Mouse (Mus musculus) forebrain, postnatal 0 days (tissue): ENCODE results near the gene Nfatc2. TPM values are rescaled to one million over a fixed set of nuclear protein-coding genes. Genes with fewer than 3 reads are reported as not detected.

Source experiments
- ATAC-seq: fragments of 200-750 bp; cut with Nextera tagmentation; 2 replicates; pipeline ENCODE4 v1.8.0; 2017; ENCODE audit warnings: mild to moderate bottlenecking, moderate library complexity
- DNase-seq: peaks from one replicate; pipeline ENCODE4 v3.0.0-alpha.2; 2015
- H3K27ac ChIP-seq: fragments of 300-500 bp; sonication (generic); 2 replicates; pipeline ENCODE4 v1.5.1; 2014; ENCODE audit warnings: low read depth, mild to moderate bottlenecking, antibody characterized with exemption, low read length, moderate library complexity, mixed read lengths
- H3K27me3 ChIP-seq: fragments of 300-500 bp; sonication (generic); 2 replicates; pipeline ENCODE4 v1.6.1; 2014; ENCODE audit warnings: mild to moderate bottlenecking, low read length, mixed read lengths; ENCODE audit not compliant: insufficient read depth
- H3K36me3 ChIP-seq: fragments of 300-500 bp; sonication (generic); 2 replicates; pipeline ENCODE4 v1.6.1; 2014; ENCODE audit warnings: mild to moderate bottlenecking, moderate library complexity; ENCODE audit not compliant: insufficient read depth
- H3K4me1 ChIP-seq: fragments of 300-500 bp; sonication (generic); 2 replicates; pipeline ENCODE4 v1.6.1; 2014; ENCODE audit warnings: antibody characterized with exemption; ENCODE audit not compliant: insufficient read depth
- H3K4me2 ChIP-seq: fragments of 300-500 bp; sonication (generic); 2 replicates; pipeline ENCODE4 v1.6.1; 2014; ENCODE audit warnings: low read depth, mild to moderate bottlenecking, moderate library complexity
- H3K4me3 ChIP-seq: fragments of 300-500 bp; sonication (generic); 2 replicates; pipeline ENCODE4 v1.5.1; 2014; ENCODE audit warnings: low read depth, low read length, mixed read lengths
- H3K9ac ChIP-seq: fragments of 300-500 bp; sonication (generic); 2 replicates; pipeline ENCODE4 v1.6.1; 2014; ENCODE audit warnings: mild to moderate bottlenecking
- H3K9me3 ChIP-seq: fragments of 300-500 bp; sonication (generic); 2 replicates; pipeline ENCODE4 v1.6.1; 2016; ENCODE audit warnings: low read length
- CTCF ChIP-seq: sonication (generic); IDR thresholded peaks from 2 replicates; pipeline ENCODE4 v1.5.1; 2016; ENCODE audit warnings: antibody characterized with exemption, control low read depth, low read depth
- WGBS: fragments of 180-500 bp; shearing (Covaris S2); extraction: QIAGEN DNeasy Blood & Tissue Kit; methylation state at CpG from one replicate; pipeline ENCODE4 v1.1.7; 2014; 5-methylcytosine and 5-hydroxymethylcytosine counted together
- polyA plus RNA-seq: library from polyadenylated mRNA; unstranded; fragments of >200 nt; fragmentation: Nextera tagmentation; extraction: Ambion mirVana; gene quantifications from 2 replicates; pipeline ENCODE4 v1.2.1, GENCODE M21; 2015
- total RNA-seq: library from RNA; depleted of rRNA; stranded (reverse); fragments of >200 nt; gene quantifications from 2 replicates; pipeline ENCODE4 v1.2.3, GENCODE M21; 2014

The Nfatc2 gene
- total and polyA plus RNA-seq, 2 experiments from 2014 or later: 3.1 to 3.2 TPM

DNA sequence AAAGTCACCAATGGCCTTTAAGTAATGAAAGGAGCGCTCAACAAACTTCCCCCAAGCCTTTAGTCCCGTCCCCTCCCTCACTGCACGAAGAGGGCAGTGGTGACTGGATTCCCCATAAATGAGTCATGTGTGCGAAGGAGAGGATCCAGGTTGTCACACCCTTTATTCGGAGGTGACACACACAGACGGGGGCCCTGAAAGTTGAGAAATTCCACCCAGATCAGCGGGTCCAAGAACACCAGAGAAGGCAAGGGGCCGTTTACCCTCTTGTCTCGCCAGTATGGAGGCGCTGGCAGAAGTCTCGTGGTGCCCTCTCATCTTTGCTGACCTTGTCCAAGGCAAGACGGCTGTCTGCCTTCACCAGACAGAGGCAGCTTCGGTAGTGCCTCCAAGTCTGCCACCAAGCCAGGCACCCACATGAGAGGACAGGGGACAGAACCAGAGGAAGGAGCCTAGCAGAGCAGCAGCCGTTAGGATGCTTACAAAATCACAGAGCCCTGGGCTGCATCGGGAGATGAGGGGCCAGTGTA is 21.8 kb downstream of the Nfatc2 start:
- no peak for TF ChIP-seq CTCF
- DNase-seq (no peak), ATAC-seq (no peak)
- no peak overlapping the region for H3K4me3 ChIP-seq
- no peaks in the 10 kb centered on the region for H3K4me1 ChIP-seq
- H3K27ac ChIP-seq: no peak overlapping the region
- no peak overlapping the region for H3K4me2 ChIP-seq
- H3K9me3 ChIP-seq: no peaks in the 10 kb centered on the region
- H3K9ac ChIP-seq: no peak overlapping the region
- 81% methylated on average over 15 of the region's 15 CpGs for WGBS
- no peaks in the 10 kb centered on the region for H3K36me3 ChIP-seq
- H3K27me3 ChIP-seq: no peaks in the 10 kb centered on the region

DNA sequence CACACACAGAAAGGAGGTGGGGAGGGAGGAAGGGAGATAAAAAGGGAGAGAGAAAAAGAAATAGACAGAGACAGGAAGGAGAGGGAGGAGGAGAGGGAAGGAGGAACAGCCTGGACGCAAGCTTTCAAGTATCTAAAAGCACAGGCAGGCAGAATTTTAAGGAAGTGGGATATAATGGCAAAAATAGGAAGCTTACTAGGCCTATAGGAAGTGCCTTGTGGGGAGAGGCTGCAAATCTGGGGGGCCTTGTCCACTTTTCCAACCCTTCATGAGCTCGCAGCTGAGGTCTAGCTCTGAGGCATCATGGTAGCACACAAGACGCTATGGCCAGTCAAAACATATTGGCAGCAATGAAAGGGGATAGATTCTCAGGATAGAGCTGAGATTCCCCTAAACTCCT is 22.3 kb downstream of the Nfatc2 start:
- Histone ChIP-seq H3K4me3 (no peak overlapping the region), H3K9ac (no peak overlapping the region), H3K9me3 (no peaks in the 10 kb centered on the region), H3K4me2 (no peak overlapping the region), H3K4me1 (no peaks in the 10 kb centered on the region), H3K27me3 (no peaks in the 10 kb centered on the region), H3K27ac (no peak overlapping the region), H3K36me3 (no peaks in the 10 kb centered on the region)
- no peak for DNase-seq
- 96% methylated on average over 3 of the region's 3 CpGs for WGBS
- ATAC-seq: no peak
- TF ChIP-seq CTCF: no peak

GRCm38 (mm10) chr2:168578132-168578531 is 23.3 kb downstream of the Nfatc2 start:
- Histone ChIP-seq H3K27ac (no peak overlapping the region), H3K4me1 (no peaks in the 10 kb centered on the region), H3K36me3 (no peaks in the 10 kb centered on the region), H3K4me2 (no peak overlapping the region), H3K9me3 (no peaks in the 10 kb centered on the region), H3K4me3 (no peak overlapping the region), H3K27me3 (no peaks in the 10 kb centered on the region), H3K9ac (no peak overlapping the region)
- ATAC-seq (no peak), DNase-seq (no peak)
- WGBS: 54% methylated on average over 9 of the region's 9 CpGs
- TF ChIP-seq CTCF: no peak

- no peak overlapping the region for H3K27ac ChIP-seq
- no peaks in the 10 kb centered on the region for H3K9me3 ChIP-seq
- H3K27me3 ChIP-seq: no peaks in the 10 kb centered on the region
- H3K4me3 ChIP-seq: no peak overlapping the region
- no peaks in the 10 kb centered on the region for H3K36me3 ChIP-seq
- WGBS: 77% methylated on average over 7 of the region's 7 CpGs
- no peaks in the 10 kb centered on the region for H3K4me1 ChIP-seq
- DNase-seq (no peak), ATAC-seq (no peak)
- H3K4me2 ChIP-seq: no peak overlapping the region
- no peak overlapping the region for H3K9ac ChIP-seq
- TF ChIP-seq CTCF: no peak
Measured at GRCm38 (mm10) chr2:168577381-168577780, 24.1 kb downstream of the Nfatc2 start.

- ATAC-seq (no peak), DNase-seq (no peak)
- Histone ChIP-seq H3K4me1 (no peaks in the 10 kb centered on the region), H3K9ac (no peak overlapping the region), H3K27ac (no peak overlapping the region), H3K27me3 (no peaks in the 10 kb centered on the region), H3K4me3 (no peak overlapping the region), H3K4me2 (no peak overlapping the region), H3K9me3 (no peaks in the 10 kb centered on the region), H3K36me3 (no peaks in the 10 kb centered on the region)
- TF ChIP-seq CTCF: no peak
- 68% methylated on average over 5 of the region's 5 CpGs for WGBS
Measured at GRCm38 (mm10) chr2:168575834-168576233, 25.6 kb downstream of the Nfatc2 start.

- Histone ChIP-seq H3K27ac (no peak overlapping the region), H3K4me1 (no peaks in the 10 kb centered on the region), H3K9ac (no peak overlapping the region), H3K36me3 (no peaks in the 10 kb centered on the region), H3K9me3 (no peaks in the 10 kb centered on the region), H3K4me2 (no peak overlapping the region), H3K4me3 (no peak overlapping the region), H3K27me3 (no peaks in the 10 kb centered on the region)
- ATAC-seq (no peak), DNase-seq (no peak)
- TF ChIP-seq CTCF: no peak
- WGBS: 68% methylated on average over 10 of the region's 10 CpGs
Measured at GRCm38 (mm10) chr2:168574934-168575333, 26.5 kb downstream of the Nfatc2 start.

DNA sequence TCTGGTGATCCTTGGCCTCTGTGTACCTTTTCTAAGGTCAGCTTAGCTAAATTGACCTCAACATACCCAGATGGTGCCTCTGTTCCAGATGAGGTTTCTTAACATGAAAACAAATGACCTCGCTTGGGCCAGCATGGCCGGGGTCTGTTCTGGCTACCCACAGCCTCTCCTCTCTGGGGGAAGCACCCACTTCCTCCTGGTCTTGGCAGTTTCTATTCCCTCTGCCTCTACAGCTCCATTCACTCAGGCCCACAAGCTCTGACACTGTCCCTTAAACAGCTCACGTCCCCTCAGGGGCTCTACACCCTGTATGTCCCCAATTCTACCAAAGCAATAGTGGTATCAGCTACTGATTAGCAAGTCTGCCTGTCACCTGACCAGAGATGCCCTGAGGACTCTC is 27.6 kb downstream of the Nfatc2 start:
- H3K27me3 ChIP-seq: no peaks in the 10 kb centered on the region
- ATAC-seq: no peak
- no peaks in the 10 kb centered on the region for H3K4me1 ChIP-seq
- no peak for TF ChIP-seq CTCF
- no peak overlapping the region for H3K4me2 ChIP-seq
- H3K4me3 ChIP-seq: no peak overlapping the region
- H3K9ac ChIP-seq: no peak overlapping the region
- DNase-seq: no peak
- H3K36me3 ChIP-seq: no peaks in the 10 kb centered on the region
- no peak overlapping the region for H3K27ac ChIP-seq
- no peaks in the 10 kb centered on the region for H3K9me3 ChIP-seq
- WGBS: 85% methylated on average over 3 of the region's 3 CpGs
